Mouse (Mus musculus): ENCODE results near the gene Fstl4.

GRCm38 (mm10) chr11:53013906-53014305 is 249.5 kb downstream of the Fstl4 start:
- no peak for TF ChIP-seq CTCF (IDR thresholded peaks at IDR 0.05; ENCODE audit: control insufficient read depth, insufficient read depth, insufficient read length)
- TF ChIP-seq CEBPB (IDR thresholded peaks at IDR 0.05; ENCODE audit: low read depth), result no peak
- TF ChIP-seq USF1 (IDR thresholded peaks at IDR 0.05; ENCODE audit: low read depth), result no peak
- TF ChIP-seq MAX (IDR thresholded peaks at IDR 0.05), result no peak
- TF ChIP-seq FOSL1 (IDR thresholded peaks at IDR 0.05; ENCODE audit: insufficient read depth, low read length, poor library complexity, severe bottlenecking), result no peak
- TF ChIP-seq MYOD1 (IDR thresholded peaks at IDR 0.05; ENCODE audit: control insufficient read depth, insufficient read length, low read depth), result no peak
- no peak for TF ChIP-seq MYOG (IDR thresholded peaks at IDR 0.05; ENCODE audit: control insufficient read depth, extremely low read depth, insufficient read length)
